In genomic region chr6:67102014-67102413, GRCm38 (mm10) we compare ENCODE assay signal across 9 mouse cellular contexts.
DNase-seq lines count a peak whose midpoint lies in the region; ATAC-seq and TF ChIP-seq lines count a peak whose summit lies in the region.
"Had no signal": no experiment of that assay in that cellular context is flagged by ENCODE, and none has a peak within 500 bp of the region (broad histone marks: within the 10 kb centered on the region; RNA-seq: fewer than 3 reads in every experiment).

No protein-coding gene starts in this region.

- intact Hi-C loops in heart, postnatal 36 days (cut with DNase I) = loop anchor here (2.0 kb wide), 1 partner anchor 65 kb away; the partner anchor contains the start of gene Gadd45a

- no peak for TF ChIP-seq CTCF in midbrain, postnatal 0 days (IDR thresholded peaks at IDR 0.05)

- no peaks in the 10 kb centered on the region for H3K9me3 ChIP-seq in midbrain, postnatal 0 days (ENCODE audit: low read length)

- 87% methylated on average over 4 of the region's 4 CpGs for WGBS in midbrain, postnatal 0 days

- H3K36me3 ChIP-seq in midbrain, postnatal 0 days (ENCODE audit: insufficient read depth, low read length) = no peaks in the 10 kb centered on the region

- H3K4me2 ChIP-seq in midbrain, postnatal 0 days (ENCODE audit: low read depth, low read length, poor library complexity, severe bottlenecking) = no peak overlapping the region

- H3K4me1 ChIP-seq in midbrain, postnatal 0 days (ENCODE audit: insufficient read depth, low read length) = no peaks in the 10 kb centered on the region

- no peak overlapping the region for H3K9ac ChIP-seq in midbrain, postnatal 0 days (replicated peaks; ENCODE audit: low read length, poor library complexity, severe bottlenecking)

- H3K27ac ChIP-seq in midbrain, postnatal 0 days (ENCODE audit: low read depth, low read length) = no peak overlapping the region

- H3K4me3 ChIP-seq in midbrain, postnatal 0 days (ENCODE audit: low read depth, low read length) = no peak overlapping the region
- H3K4me3 ChIP-seq: erythroblast, embryonic 14.5 days had no signal

- peak; percentile 27 to 39 for DNase-seq in cerebellum, postnatal 14 days
- no peak for DNase-seq in cerebellum, postnatal 36 days
- DNase-seq in right cerebral cortex, postnatal 14 days = peak; percentile 24
- no peak for DNase-seq in right cerebral cortex, adult 18-20 months
- peak; percentile 50 to 51 for DNase-seq in heart, postnatal 36 days
- peak; percentile 53 for DNase-seq in lung, postnatal 10 days
- DNase-seq in midbrain, postnatal 0 days (ENCODE audit: low spot score) = no peak
- no peak for DNase-seq in urinary bladder, postnatal 25 days (ENCODE audit: low spot score)

- no peak for ATAC-seq in midbrain, postnatal 0 days (ENCODE audit: low FRiP score)

- H3K27me3 ChIP-seq in midbrain, postnatal 0 days (ENCODE audit: insufficient read depth, low read length) = no peaks in the 10 kb centered on the region

Comparison
In these comparisons a context has a peak if more than half of its experiments do, and no peak if none do; other contexts are left out.
1. DNase-seq: peak in cerebellum, postnatal 14 days (2 of 2), right cerebral cortex, postnatal 14 days (single experiment), heart, postnatal 36 days (2 of 2) and lung, postnatal 10 days (single experiment); none in cerebellum, postnatal 36 days (0 of 2), right cerebral cortex, adult 18-20 months (single experiment), midbrain, postnatal 0 days (single experiment) and urinary bladder, postnatal 25 days (single experiment).